Mouse (Mus musculus) neural tube, embryonic 15.5 days (tissue): ENCODE results near the gene Ovca2. TPM values are rescaled to one million over a fixed set of nuclear protein-coding genes. Genes with fewer than 3 reads are reported as not detected.

Experiments used
- ATAC-seq: fragments of 200-750 bp; cut with Nextera tagmentation; 2 replicates; pipeline ENCODE4 v1.8.0; 2017; ENCODE audit warnings: mild to moderate bottlenecking, moderate TSS enrichment, moderate library complexity; ENCODE audit not compliant: low FRiP score
- H3K27ac ChIP-seq: fragments of 300-500 bp; sonication (generic); replicated peaks from 2 replicates; pipeline ENCODE4 v1.5.1; 2015; ENCODE audit warnings: mild to moderate bottlenecking, inconsistent platforms
- H3K27me3 ChIP-seq: fragments of 300-500 bp; sonication (generic); replicated peaks from 2 replicates; pipeline ENCODE4 v1.6.1; 2015; ENCODE audit warnings: inconsistent platforms
- H3K36me3 ChIP-seq: fragments of 300-500 bp; sonication (generic); 2 replicates; pipeline ENCODE4 v1.6.1; 2015; ENCODE audit warnings: inconsistent platforms
- H3K4me1 ChIP-seq: fragments of 300-500 bp; sonication (generic); 2 replicates; pipeline ENCODE4 v1.6.1; 2015; ENCODE audit warnings: inconsistent platforms
- H3K4me2 ChIP-seq: fragments of 300-500 bp; sonication (generic); 2 replicates; pipeline ENCODE4 v1.6.1; 2015; ENCODE audit warnings: inconsistent platforms, mild to moderate bottlenecking, moderate library complexity
- H3K4me3 ChIP-seq: fragments of 300-500 bp; sonication (generic); replicated peaks from 2 replicates; pipeline ENCODE4 v1.5.1; 2015; ENCODE audit warnings: mild to moderate bottlenecking, inconsistent platforms
- H3K9ac ChIP-seq: fragments of 300-500 bp; sonication (generic); replicated peaks from 2 replicates; pipeline ENCODE4 v1.6.1; 2015; ENCODE audit warnings: mild to moderate bottlenecking, inconsistent platforms
- H3K9me3 ChIP-seq: fragments of 300-500 bp; sonication (generic); replicated peaks from 2 replicates; pipeline ENCODE4 v1.6.1; 2016; ENCODE audit warnings: inconsistent platforms
- WGBS: fragments of 180-500 bp; shearing (Covaris S2); methylation state at CpG from one replicate; pipeline ENCODE4 v1.1.7; 2015; ENCODE audit warnings: mixed read lengths; 5-methylcytosine and 5-hydroxymethylcytosine counted together
- polyA plus RNA-seq: library from polyadenylated mRNA; unstranded; fragments of >200 nt; fragmentation: Nextera tagmentation; extraction: Ambion mirVana; gene quantifications from 2 replicates; pipeline ENCODE4 v1.2.1, GENCODE M21; 2015

Gene Ovca2
- 12.6 and 15.4 TPM in 2 replicates for polyA plus RNA-seq

- Histone ChIP-seq H3K27ac (peak within 1 kb of the TSS; percentile 91), H3K9me3 (no peaks in the 10 kb centered on the region), H3K9ac (peak within 1 kb of the TSS; percentile 79), H3K4me2 (peak within 1 kb of the TSS; percentile 87), H3K4me1 (peaks cover 36% of the 10 kb centered on the region), H3K4me3 (peak within 1 kb of the TSS; percentile 64), H3K36me3 (peaks cover 32% of the 10 kb centered on the region; the same call in 1 of the 2 replicates), H3K27me3 (no peaks in the 10 kb centered on the region)
- peak; percentile 93 for ATAC-seq
- WGBS = under 1% methylated on average over 33 of the region's 33 CpGs
These were observed at the start of gene Ovca2 for GRCm38 (mm10) chr11:75178672-75179208. TSS of gene Ovca2 (minus strand) at chr11:75178835.

- no peak overlapping the region for H3K27ac ChIP-seq
- peaks cover 8% of the 10 kb centered on the region; the same call in 1 of the 2 replicates for H3K4me1 ChIP-seq
- H3K4me3 ChIP-seq = no peak overlapping the region
- H3K9ac ChIP-seq = no peak overlapping the region
- H3K9me3 ChIP-seq = no peaks in the 10 kb centered on the region
- WGBS = 50% methylated on average over 3 of the region's 3 CpGs
- no peak overlapping the region for H3K4me2 ChIP-seq
- no peaks in the 10 kb centered on the region for H3K27me3 ChIP-seq
- no peaks in the 10 kb centered on the region for H3K36me3 ChIP-seq
- no peak for ATAC-seq
These were observed 49.0 kb upstream of the Ovca2 start for GRCm38 (mm10) chr11:75227632-75228031.

GRCm38 (mm10) chr11:75224835-75225234 is 46.2 kb upstream of the Ovca2 start:
- no peaks in the 10 kb centered on the region for H3K36me3 ChIP-seq
- no peak overlapping the region for H3K27ac ChIP-seq
- WGBS = 91% methylated on average over 4 of the region's 4 CpGs
- H3K4me2 ChIP-seq = no peak overlapping the region
- H3K9ac ChIP-seq = no peak overlapping the region
- no peak for ATAC-seq
- H3K4me3 ChIP-seq = no peak overlapping the region
- H3K9me3 ChIP-seq = no peaks in the 10 kb centered on the region
- H3K4me1 ChIP-seq = peaks cover 12% of the 10 kb centered on the region
- H3K27me3 ChIP-seq = no peaks in the 10 kb centered on the region

- Histone ChIP-seq H3K4me1 (peaks cover 14% of the 10 kb centered on the region), H3K4me3 (no peak overlapping the region)
- 80% methylated on average over 12 of the region's 12 CpGs for WGBS
These were observed 45.4 kb upstream of the Ovca2 start for GRCm38 (mm10) chr11:75224062-75224461.

GRCm38 (mm10) chr11:75220517-75221145 is 42.0 kb upstream of the Ovca2 start:
- ATAC-seq = no peak
- no peaks in the 10 kb centered on the region for H3K27me3 ChIP-seq

More at GRCm38 (mm10) chr11:75224062-75224461, 45.4 kb upstream of the Ovca2 start:
- ATAC-seq = no peak
- Histone ChIP-seq H3K4me2 (no peak overlapping the region), H3K27me3 (no peaks in the 10 kb centered on the region), H3K36me3 (no peaks in the 10 kb centered on the region), H3K27ac (no peak overlapping the region), H3K9me3 (no peaks in the 10 kb centered on the region), H3K9ac (no peak overlapping the region)

GRCm38 (mm10) chr11:75220115-75220514 is 41.5 kb upstream of the Ovca2 start:
- Histone ChIP-seq H3K4me1 (peaks cover 23% of the 10 kb centered on the region), H3K9me3 (no peaks in the 10 kb centered on the region), H3K9ac (no peak overlapping the region), H3K4me2 (no peak overlapping the region), H3K36me3 (no peaks in the 10 kb centered on the region), H3K27ac (no peak overlapping the region), H3K27me3 (no peaks in the 10 kb centered on the region), H3K4me3 (no peak overlapping the region)
- no peak for ATAC-seq
- 43% methylated on average over 9 of the region's 9 CpGs for WGBS

More at GRCm38 (mm10) chr11:75220517-75221145, 42.0 kb upstream of the Ovca2 start:
- Histone ChIP-seq H3K4me3 (no peak overlapping the region), H3K9ac (no peak overlapping the region), H3K27ac (no peak overlapping the region), H3K4me1 (peaks cover 19% of the 10 kb centered on the region), H3K9me3 (no peaks in the 10 kb centered on the region), H3K36me3 (no peaks in the 10 kb centered on the region), H3K4me2 (no peak overlapping the region)
- 58% methylated on average over 5 of the region's 6 CpGs for WGBS

GRCm38 (mm10) chr11:75214081-75214950 is 35.7 kb upstream of the Ovca2 start:
- peak overlapping the region; percentile 24 for H3K4me3 ChIP-seq
- H3K27me3 ChIP-seq = no peaks in the 10 kb centered on the region
- WGBS = 21% methylated on average over 13 of the region's 13 CpGs
- H3K4me2 ChIP-seq = peak overlapping the region; percentile 59
- no peak for ATAC-seq
- H3K36me3 ChIP-seq = no peaks in the 10 kb centered on the region
- H3K4me1 ChIP-seq = peaks cover 40% of the 10 kb centered on the region
- H3K9me3 ChIP-seq = no peaks in the 10 kb centered on the region
- 0 out of 2 replicates have a peak overlapping the region, but pooled peaks have one; percentile 9 for H3K27ac ChIP-seq
- peak overlapping the region; percentile 34; the same call in 1 of the 2 replicates for H3K9ac ChIP-seq

- no peaks in the 10 kb centered on the region for H3K27me3 ChIP-seq
- H3K9me3 ChIP-seq = no peaks in the 10 kb centered on the region
- peaks cover 40% of the 10 kb centered on the region for H3K4me1 ChIP-seq
- no peaks in the 10 kb centered on the region for H3K36me3 ChIP-seq
- H3K4me3 ChIP-seq = peak overlapping the region; percentile 24
- H3K27ac ChIP-seq = 0 out of 2 replicates have a peak overlapping the region, but pooled peaks have one; percentile 9
- 5% methylated on average over 35 of the region's 35 CpGs for WGBS
- peak overlapping the region; percentile 34; the same call in 1 of the 2 replicates for H3K9ac ChIP-seq
- ATAC-seq = peak; percentile 51
- peak overlapping the region; percentile 59 for H3K4me2 ChIP-seq
These were observed 34.9 kb upstream of the Ovca2 start for GRCm38 (mm10) chr11:75213372-75214080.

GRCm38 (mm10) chr11:75212876-75213275 is 34.2 kb upstream of the Ovca2 start:
- WGBS = 49% methylated on average over 3 of the region's 3 CpGs
- H3K9me3 ChIP-seq = no peaks in the 10 kb centered on the region
- H3K4me1 ChIP-seq = peaks cover 40% of the 10 kb centered on the region
- H3K9ac ChIP-seq = no peak overlapping the region
- 0 out of 2 replicates have a peak overlapping the region, but pooled peaks have one; percentile 48 for H3K27ac ChIP-seq
- H3K4me3 ChIP-seq = no peak overlapping the region
- no peak for ATAC-seq
- no peaks in the 10 kb centered on the region for H3K36me3 ChIP-seq
- H3K27me3 ChIP-seq = no peaks in the 10 kb centered on the region
- H3K4me2 ChIP-seq = no peak overlapping the region

- no peak overlapping the region for H3K4me2 ChIP-seq
- peaks cover 40% of the 10 kb centered on the region for H3K4me1 ChIP-seq
- no peak overlapping the region for H3K9ac ChIP-seq
- peak overlapping the region; percentile 48; the same call in 1 of the 2 replicates for H3K27ac ChIP-seq
- H3K4me3 ChIP-seq = no peak overlapping the region
- 49% methylated on average over 8 of the region's 8 CpGs for WGBS
- H3K36me3 ChIP-seq = no peaks in the 10 kb centered on the region
- ATAC-seq = no peak; the same call in 1 of the 2 replicates
- H3K27me3 ChIP-seq = no peaks in the 10 kb centered on the region
- H3K9me3 ChIP-seq = no peaks in the 10 kb centered on the region
These were observed 33.5 kb upstream of the Ovca2 start for GRCm38 (mm10) chr11:75212031-75212667.
